Mouse (Mus musculus) neutrophil, adult 83 days (primary cell): ENCODE results near the gene Zfp523. TPM values are rescaled to one million over a fixed set of nuclear protein-coding genes. Genes with fewer than 3 reads are reported as not detected.

Experiments used
- total RNA-seq, 2 experiments: library from RNA; stranded (reverse); gene quantifications; one replicate each; pipeline ENCODE4 v1.2.4; 2023

Zfp523 gene
- total RNA-seq = 10 to 100 TPM; 11.5 to 13.0 TPM

GRCm38 (mm10) chr17:28176775-28177539 lies at the start of gene Zfp523:
Gene Zfp523 (plus strand): TSS chr17:28177129.

DNA sequence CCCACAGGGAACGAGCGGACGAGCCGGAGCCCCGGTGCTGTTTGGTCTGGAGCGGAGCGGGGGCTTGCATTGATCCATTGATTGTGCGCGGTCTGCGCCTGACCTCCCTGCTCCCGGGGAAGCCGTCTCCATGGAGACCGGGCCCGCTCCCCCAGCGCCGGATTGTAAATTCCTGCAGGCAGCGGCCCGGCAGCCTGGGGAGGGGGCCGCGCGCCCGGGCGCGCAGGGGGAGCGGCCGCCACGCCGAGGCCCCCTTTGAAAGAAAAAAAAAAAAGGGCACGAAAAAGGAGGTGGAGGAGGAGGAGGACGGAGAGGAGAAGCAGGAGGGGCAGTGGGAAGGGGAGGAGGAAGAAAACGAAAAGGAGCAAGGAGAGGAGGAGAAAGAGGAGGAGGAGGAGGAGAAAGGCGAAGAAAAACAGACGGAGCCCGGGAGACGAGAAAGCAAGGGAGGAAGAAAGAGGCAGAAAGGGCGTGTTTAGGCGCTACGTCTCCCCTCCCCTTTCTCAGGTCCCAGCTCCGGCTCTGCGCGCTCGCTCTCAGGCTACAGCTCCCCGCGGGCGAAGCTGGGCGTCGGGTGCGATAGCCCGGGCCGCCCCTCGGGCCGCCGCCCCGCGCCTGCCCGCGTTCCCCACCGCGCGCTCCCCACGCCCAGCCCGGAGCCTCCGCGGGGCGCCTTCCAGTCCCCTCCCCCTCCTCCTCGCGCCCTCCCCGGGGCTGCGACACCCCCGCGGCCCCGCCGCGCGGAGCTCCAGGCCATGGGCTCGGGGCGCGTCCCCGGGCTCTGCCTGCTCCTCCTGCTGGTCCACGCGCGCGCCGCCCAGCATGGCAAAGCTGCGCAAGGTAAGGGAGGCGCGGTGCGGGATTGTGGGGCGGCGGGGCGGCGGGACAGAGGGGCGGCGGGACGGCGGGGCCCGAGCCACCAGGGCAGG lies 34.9 kb upstream of the Zfp523 start, which contains the start of gene Scube3:
TSS of gene Scube3 (plus strand) at position 371 of the 929 bp plus-strand sequence.

DNA sequence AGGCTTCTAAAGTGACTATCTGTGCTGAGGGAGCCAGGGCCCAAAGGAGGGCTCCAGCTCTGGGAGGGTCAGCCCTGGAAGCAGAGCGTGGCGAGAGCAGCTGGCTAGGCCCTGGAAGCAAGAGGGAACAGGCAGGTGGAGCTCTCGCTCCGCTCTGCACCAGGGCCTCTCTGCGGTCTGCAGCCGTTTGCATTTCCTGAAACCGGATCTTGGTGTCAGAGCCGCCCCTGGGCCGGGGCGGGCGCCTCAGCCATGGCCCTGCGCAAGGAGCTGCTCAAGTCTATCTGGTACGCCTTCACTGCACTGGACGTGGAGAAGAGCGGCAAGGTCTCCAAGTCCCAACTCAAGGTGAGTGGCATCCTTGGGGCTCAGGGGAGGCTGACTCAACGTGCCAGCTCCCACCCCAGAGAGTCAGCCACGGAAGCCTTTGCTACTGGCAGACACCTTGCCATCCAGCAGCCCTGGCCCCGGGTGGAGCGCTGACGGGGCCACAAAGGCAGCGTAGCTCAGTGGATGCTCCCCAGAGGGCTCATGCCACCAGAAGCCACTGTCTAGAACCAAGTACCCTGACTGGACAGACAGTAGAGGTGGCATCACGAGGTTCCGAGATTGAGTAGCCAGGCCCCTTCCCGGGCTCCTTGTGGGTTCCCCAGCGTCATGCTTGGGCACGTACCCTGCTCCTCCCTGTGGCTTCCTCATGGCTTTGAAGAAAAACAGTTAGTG lies 30.8 kb downstream of the Zfp523 start, which contains the start of gene Def6:
TSS of gene Def6 (plus strand) at position 188 of the 723 bp plus-strand sequence.

GRCm38 (mm10) chr17:28232475-28233060 lies 55.6 kb downstream of the Zfp523 start, which contains the start of gene Ppard:
Gene Ppard (plus strand): TSS chr17:28232700.

Other genes with a start within 250 kb of the Zfp523 start
- gene Tcp11, start 96.5 kb upstream of the Zfp523 start, total RNA-seq = 1 to 10 TPM in 1 of 2 experiments, under 1 TPM in 1; 0.88 to 1.6 TPM
- not detected for gene Scube3, start 35.0 kb upstream of the Zfp523 start, total RNA-seq
- 10 to 100 TPM; 70.3 to 83.2 TPM for gene Def6, start 30.6 kb downstream of the Zfp523 start, total RNA-seq
- 10 to 100 TPM; 23.3 to 27.8 TPM for gene Ppard, start 55.6 kb downstream of the Zfp523 start, total RNA-seq
- gene Fance, start 136.4 kb downstream of the Zfp523 start, total RNA-seq = 10 to 100 TPM; 15.0 to 16.1 TPM
- 100 to 1,000 TPM; 587 to 664 TPM for gene Rpl10a, start 151.3 kb downstream of the Zfp523 start, total RNA-seq
- gene Tead3, start 173.7 kb downstream of the Zfp523 start, total RNA-seq = 1 to 10 TPM in 1 of 2 experiments, under 1 TPM in 1; 0.88 to 1.4 TPM
- not detected for gene Tulp1, start 188.1 kb downstream of the Zfp523 start, total RNA-seq